Comparison of ENCODE assay signal across 22 mouse cellular contexts in genomic region chr8:111369711-111370110, GRCm38 (mm10). TPM values are rescaled to one million over a fixed set of nuclear protein-coding genes. Genes with fewer than 3 reads are reported as not detected.
"Had no signal": no experiment of that assay in that cellular context is flagged by ENCODE, and none has a peak within 500 bp of the region (broad histone marks: within the 10 kb centered on the region; RNA-seq: fewer than 3 reads in every experiment).

No protein-coding gene starts in this region.

- H3K9ac ChIP-seq: intestine, embryonic 15.5 days; limb, embryonic 13.5 days; liver, embryonic 12.5 days; liver, embryonic 15.5 days; lung, embryonic 15.5 days; midbrain, embryonic 13.5 days; neural tube, embryonic 13.5 days had no signal

- H3K4me2 ChIP-seq: intestine, embryonic 15.5 days; limb, embryonic 13.5 days; liver, embryonic 12.5 days; liver, embryonic 15.5 days; lung, embryonic 15.5 days; midbrain, embryonic 13.5 days; neural tube, embryonic 13.5 days had no signal

- H3K4me1 ChIP-seq: intestine, embryonic 15.5 days; limb, embryonic 10.5 days; limb, embryonic 13.5 days; liver, embryonic 12.5 days; liver, embryonic 15.5 days; lung, embryonic 15.5 days; megakaryocyte, embryonic 14.5 days; midbrain, embryonic 13.5 days; neural tube, embryonic 13.5 days had no signal

- H3K27me3 ChIP-seq: intestine, embryonic 15.5 days; lung, embryonic 15.5 days; midbrain, embryonic 13.5 days; neural tube, embryonic 13.5 days had no signal

- H3K9me3 ChIP-seq: intestine, embryonic 15.5 days; limb, embryonic 10.5 days; limb, embryonic 13.5 days; liver, embryonic 12.5 days; liver, embryonic 15.5 days; lung, embryonic 15.5 days; midbrain, embryonic 10.5 days; midbrain, embryonic 13.5 days; neural tube, embryonic 13.5 days had no signal

- H3K27ac ChIP-seq: intestine, embryonic 15.5 days; kidney, postnatal 0 days; limb, embryonic 10.5 days; limb, embryonic 13.5 days; liver, embryonic 12.5 days; liver, embryonic 15.5 days; lung, embryonic 15.5 days; midbrain, embryonic 10.5 days; midbrain, embryonic 13.5 days; neural tube, embryonic 13.5 days had no signal

- H3K4me3 ChIP-seq: intestine, embryonic 15.5 days; limb, embryonic 10.5 days; limb, embryonic 13.5 days; liver, embryonic 12.5 days; liver, embryonic 15.5 days; lung, embryonic 15.5 days; megakaryocyte, embryonic 14.5 days; midbrain, embryonic 10.5 days; midbrain, embryonic 13.5 days; myocyte; neural tube, embryonic 13.5 days had no signal

- DNase-seq: kidney, adult 18-20 months; liver; lung, adult 18-20 months; lung, postnatal 10 days; lung, postnatal 36 days; thymus, adult 2 months; thymus, postnatal 14 days; thymus, postnatal 4 days had no signal

- H3K36me3 ChIP-seq: intestine, embryonic 15.5 days; limb, embryonic 10.5 days; limb, embryonic 13.5 days; liver, embryonic 12.5 days; liver, embryonic 15.5 days; lung, embryonic 15.5 days; midbrain, embryonic 10.5 days; midbrain, embryonic 13.5 days; neural tube, embryonic 13.5 days had no signal

RNA-seq across cellular contexts. Expression of gene Fa2h, which starts 23.9 kb away (rescaled TPM):
- total RNA-seq: monocyte, adult 5-6 weeks; neutrophil, adult 5-6 weeks had no signal
- polyA plus RNA-seq: limb, embryonic 10.5 days; limb, embryonic 13.5 days; liver, embryonic 12.5 days; liver, embryonic 15.5 days had no signal
